Mouse (Mus musculus): ENCODE results near the gene Igf1r. TPM values are rescaled to one million over a fixed set of nuclear protein-coding genes. Genes with fewer than 3 reads are reported as not detected.

The Igf1r gene
- polyA plus RNA-seq, 1 experiment = 21.3 TPM

DNA sequence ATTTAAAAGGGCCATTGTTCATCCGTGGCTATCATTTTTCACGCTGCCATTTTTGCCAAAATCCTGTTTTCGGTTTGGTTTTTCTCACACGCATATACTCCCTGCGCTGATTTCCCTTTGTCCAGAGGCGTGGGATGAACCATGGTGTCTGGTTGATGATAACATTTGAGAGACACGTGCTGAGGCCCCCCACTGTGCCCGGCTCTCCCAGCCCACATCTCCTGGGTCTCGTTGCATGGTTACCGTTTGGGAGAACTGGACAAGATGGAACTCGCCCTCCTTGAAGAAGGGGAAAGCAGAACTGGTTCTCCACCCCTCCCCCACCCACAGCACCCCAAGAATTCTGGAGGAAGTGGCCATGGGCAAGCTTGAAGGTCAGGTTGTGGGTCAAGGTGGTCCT lies 274.4 kb downstream of the Igf1r start:
- TF ChIP-seq POLR2A (IDR thresholded peaks at IDR 0.05; ENCODE audit: borderline replicate concordance, control insufficient read depth, low read depth, low read length) (no peak), CTCF (IDR thresholded peaks at IDR 0.05; ENCODE audit: control insufficient read depth, insufficient read depth, low read length) (no peak)
- no peaks in the 10 kb centered on the region for H3K4me1 ChIP-seq (ENCODE audit: control insufficient read depth, insufficient read depth, low read length)
- 79% methylated on average over 11 of the region's 11 CpGs for WGBS

DNA sequence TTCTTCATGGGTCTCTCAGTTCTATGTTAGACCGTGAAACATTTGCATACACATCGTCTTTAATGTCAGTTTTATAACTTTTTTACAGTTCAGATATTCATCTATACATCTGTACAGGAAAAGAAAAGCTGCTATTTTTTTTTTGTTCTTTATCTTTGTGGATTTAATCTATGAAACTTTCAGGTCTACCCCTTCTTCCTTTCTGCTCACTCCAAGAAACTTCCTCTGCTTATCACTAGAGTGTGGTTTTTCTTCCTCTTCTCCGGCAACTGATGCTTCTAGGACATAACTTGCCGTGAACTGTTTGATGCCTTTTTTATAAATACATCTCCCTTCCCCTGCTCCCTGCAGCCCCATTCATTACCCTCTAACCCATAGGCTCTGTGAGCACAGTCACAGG lies 275.0 kb downstream of the Igf1r start:
- Histone ChIP-seq H3K27ac (ENCODE audit: control insufficient read depth, insufficient read depth, low read depth, low read length, poor library complexity) (no peak overlapping the region), H3K4me3 (replicated peaks; ENCODE audit: control insufficient read depth, low read depth, low read length) (no peak overlapping the region), H3K4me1 (ENCODE audit: control insufficient read depth, insufficient read depth, low read length) (no peaks in the 10 kb centered on the region; the same call in 1 of the 2 replicates)
- TF ChIP-seq POLR2A (IDR thresholded peaks at IDR 0.05; ENCODE audit: borderline replicate concordance, control insufficient read depth, low read depth, low read length) (no peak), CTCF (IDR thresholded peaks at IDR 0.05; ENCODE audit: control insufficient read depth, insufficient read depth, low read length) (no peak)
- 40% methylated on average over 4 of the region's 4 CpGs for WGBS

More for the DNA sequence above, 274.4 kb downstream of the Igf1r start:
- Histone ChIP-seq H3K27ac (ENCODE audit: control insufficient read depth, insufficient read depth, low read depth, low read length, poor library complexity) (no peak overlapping the region), H3K4me3 (replicated peaks; ENCODE audit: control insufficient read depth, low read depth, low read length) (no peak overlapping the region)

GRCm38 (mm10) chr7:68228491-68228890 lies 275.9 kb downstream of the Igf1r start:
- Histone ChIP-seq H3K4me1 (ENCODE audit: control insufficient read depth, insufficient read depth, low read length) (no peaks in the 10 kb centered on the region; the same call in 1 of the 2 replicates), H3K4me3 (replicated peaks; ENCODE audit: control insufficient read depth, low read depth, low read length) (no peak overlapping the region), H3K27ac (ENCODE audit: control insufficient read depth, insufficient read depth, low read depth, low read length, poor library complexity) (no peak overlapping the region)
- 90% methylated on average over 6 of the region's 6 CpGs for WGBS
- TF ChIP-seq CTCF (IDR thresholded peaks at IDR 0.05; ENCODE audit: control insufficient read depth, insufficient read depth, low read length) = no peak
- no peak for TF ChIP-seq POLR2A (IDR thresholded peaks at IDR 0.05; ENCODE audit: borderline replicate concordance, control insufficient read depth, low read depth, low read length)

DNA sequence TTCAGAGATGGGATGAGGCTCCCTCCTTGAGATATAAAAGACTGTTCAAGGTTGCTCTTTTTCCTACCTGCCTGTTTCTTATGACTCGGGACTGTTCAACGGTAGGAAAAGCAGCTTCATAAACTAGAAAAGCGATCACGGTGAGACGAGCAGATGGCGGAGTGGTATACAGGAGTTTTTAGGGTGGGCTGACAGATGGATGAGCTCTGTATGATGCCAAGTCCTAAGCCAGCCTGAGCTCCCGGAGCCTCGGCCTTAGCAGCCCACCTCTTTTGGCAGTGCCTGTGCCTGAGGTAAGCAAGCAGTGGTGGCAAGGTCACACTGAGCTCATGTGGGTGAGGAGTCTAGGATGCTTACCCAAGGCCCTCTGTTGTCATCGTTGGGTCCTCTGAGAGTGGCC lies 278.2 kb downstream of the Igf1r start:
- no peak overlapping the region for H3K27ac ChIP-seq (ENCODE audit: control insufficient read depth, insufficient read depth, low read depth, low read length, poor library complexity)
- no peaks in the 10 kb centered on the region; the same call in 1 of the 2 replicates for H3K4me1 ChIP-seq (ENCODE audit: control insufficient read depth, insufficient read depth, low read length)
- TF ChIP-seq POLR2A (IDR thresholded peaks at IDR 0.05; ENCODE audit: borderline replicate concordance, control insufficient read depth, low read depth, low read length) = no peak
- TF ChIP-seq CTCF (IDR thresholded peaks at IDR 0.05; ENCODE audit: control insufficient read depth, insufficient read depth, low read length) = no peak
- no peak overlapping the region for H3K4me3 ChIP-seq (replicated peaks; ENCODE audit: control insufficient read depth, low read depth, low read length)
- 87% methylated on average over 9 of the region's 9 CpGs for WGBS

DNA sequence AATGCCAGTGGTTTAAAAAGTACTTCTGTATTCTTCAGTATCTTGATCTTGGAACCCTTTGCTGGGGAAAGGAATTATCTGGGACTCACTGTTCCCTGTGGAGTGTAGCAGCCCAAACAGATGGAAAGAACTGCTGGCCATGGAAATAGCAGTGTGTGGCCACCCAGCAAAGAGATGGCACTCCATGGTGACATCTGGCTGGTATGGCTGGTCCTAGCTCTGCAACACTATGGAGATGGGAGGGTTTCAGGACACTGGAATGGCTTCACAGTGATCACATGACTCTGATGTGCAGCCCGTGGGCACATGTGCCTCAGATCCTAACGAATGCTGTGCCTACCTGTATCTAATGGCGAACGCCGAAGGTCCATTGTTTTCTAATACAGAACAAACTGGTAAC lies 279.9 kb downstream of the Igf1r start:
- H3K4me3 ChIP-seq (replicated peaks; ENCODE audit: control insufficient read depth, low read depth, low read length) = no peak overlapping the region
- H3K4me1 ChIP-seq (ENCODE audit: control insufficient read depth, insufficient read depth, low read length) = no peaks in the 10 kb centered on the region; the same call in 1 of the 2 replicates
- WGBS = 85% methylated on average over 5 of the region's 5 CpGs
- H3K27ac ChIP-seq (ENCODE audit: control insufficient read depth, insufficient read depth, low read depth, low read length, poor library complexity) = no peak overlapping the region
- TF ChIP-seq POLR2A (IDR thresholded peaks at IDR 0.05; ENCODE audit: borderline replicate concordance, control insufficient read depth, low read depth, low read length) (no peak), CTCF (IDR thresholded peaks at IDR 0.05; ENCODE audit: control insufficient read depth, insufficient read depth, low read length) (no peak)

DNA sequence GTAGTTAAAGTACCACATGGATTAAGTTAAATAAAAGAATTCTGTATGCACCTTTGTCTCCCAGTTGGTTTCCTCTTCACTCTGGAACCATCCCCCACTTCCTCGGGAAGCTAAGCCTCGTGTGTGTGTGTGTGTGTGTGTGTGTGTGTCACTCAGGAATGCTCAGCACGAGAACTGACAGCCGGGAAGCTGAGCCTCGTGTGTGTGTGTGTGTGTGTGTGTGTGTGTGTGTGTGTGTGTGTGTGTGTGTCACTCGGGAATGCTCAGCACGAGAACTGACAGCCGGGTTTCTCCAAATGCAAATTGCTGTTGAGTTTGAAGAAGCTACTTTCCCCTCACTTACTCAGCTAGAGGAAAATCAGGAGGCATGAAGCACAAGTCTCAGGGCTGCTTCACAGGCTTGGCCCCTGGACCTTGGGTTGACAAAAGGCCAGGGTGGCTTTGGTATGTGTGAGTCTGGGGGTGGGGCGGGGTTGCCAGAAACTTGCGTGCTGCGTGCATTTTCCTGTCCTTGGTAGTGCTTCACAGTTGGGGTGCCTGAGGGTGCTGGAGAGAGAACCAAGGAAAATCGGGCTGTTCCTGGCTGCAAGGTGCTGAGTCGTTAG lies 281.1 kb downstream of the Igf1r start:
- no peaks in the 10 kb centered on the region; the same call in 1 of the 2 replicates for H3K4me1 ChIP-seq (ENCODE audit: control insufficient read depth, insufficient read depth, low read length)
- H3K4me3 ChIP-seq (replicated peaks; ENCODE audit: control insufficient read depth, low read depth, low read length) = no peak overlapping the region
- TF ChIP-seq CTCF (IDR thresholded peaks at IDR 0.05; ENCODE audit: control insufficient read depth, insufficient read depth, low read length) (no peak), POLR2A (IDR thresholded peaks at IDR 0.05; ENCODE audit: borderline replicate concordance, control insufficient read depth, low read depth, low read length) (no peak)
- 60% methylated on average over 13 of the region's 13 CpGs for WGBS
- no peak overlapping the region for H3K27ac ChIP-seq (ENCODE audit: control insufficient read depth, insufficient read depth, low read depth, low read length, poor library complexity)

- Histone ChIP-seq H3K4me1 (ENCODE audit: control insufficient read depth, insufficient read depth, low read length) (no peaks in the 10 kb centered on the region; the same call in 1 of the 2 replicates), H3K4me3 (replicated peaks; ENCODE audit: control insufficient read depth, low read depth, low read length) (no peak overlapping the region), H3K27ac (ENCODE audit: control insufficient read depth, insufficient read depth, low read depth, low read length, poor library complexity) (no peak overlapping the region)
- WGBS = 74% methylated on average over 8 of the region's 8 CpGs
- TF ChIP-seq POLR2A (IDR thresholded peaks at IDR 0.05; ENCODE audit: borderline replicate concordance, control insufficient read depth, low read depth, low read length) = no peak
- TF ChIP-seq CTCF (IDR thresholded peaks at IDR 0.05; ENCODE audit: control insufficient read depth, insufficient read depth, low read length) = no peak
Observed at GRCm38 (mm10) chr7:68236817-68237216, 284.2 kb downstream of the Igf1r start.

DNA sequence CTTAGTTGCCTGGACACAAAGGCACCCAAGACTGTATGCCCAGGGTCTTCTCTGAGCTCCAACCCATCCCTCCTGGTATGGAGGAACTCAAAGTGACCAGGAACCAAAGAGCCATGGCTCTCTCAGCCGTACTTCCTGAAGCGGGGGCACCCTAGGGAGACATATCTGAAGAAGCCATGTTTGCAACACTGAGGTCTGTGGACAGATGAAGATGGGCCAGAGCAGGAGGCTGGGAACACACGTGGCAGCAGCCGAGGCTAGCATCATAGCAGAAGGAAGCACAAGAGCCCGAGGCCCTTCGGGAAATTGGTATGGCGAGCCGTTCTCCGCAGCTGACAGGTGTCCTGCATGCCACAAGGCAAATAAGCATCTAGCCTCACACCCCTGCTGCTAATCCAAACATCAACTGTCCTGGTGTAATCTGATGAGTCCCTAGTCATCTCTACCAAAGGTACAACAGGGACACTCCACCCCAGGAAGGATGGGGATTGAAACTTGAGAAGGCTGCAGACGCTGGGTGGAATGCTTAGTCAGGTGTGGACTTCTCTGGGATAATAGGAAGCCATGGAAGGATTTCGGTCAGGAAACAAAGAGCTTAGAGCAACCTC lies 286.7 kb downstream of the Igf1r start:
- no peak for TF ChIP-seq CTCF (IDR thresholded peaks at IDR 0.05; ENCODE audit: control insufficient read depth, insufficient read depth, low read length)
- TF ChIP-seq POLR2A (IDR thresholded peaks at IDR 0.05; ENCODE audit: borderline replicate concordance, control insufficient read depth, low read depth, low read length) = no peak
- Histone ChIP-seq H3K27ac (ENCODE audit: control insufficient read depth, insufficient read depth, low read depth, low read length, poor library complexity) (no peak overlapping the region), H3K4me3 (replicated peaks; ENCODE audit: control insufficient read depth, low read depth, low read length) (no peak overlapping the region), H3K4me1 (ENCODE audit: control insufficient read depth, insufficient read depth, low read length) (no peaks in the 10 kb centered on the region)
- WGBS = 85% methylated on average over 11 of the region's 11 CpGs
